Mouse (Mus musculus): Measurements from ENCODE around the gene Cdc37l1.

DNA sequence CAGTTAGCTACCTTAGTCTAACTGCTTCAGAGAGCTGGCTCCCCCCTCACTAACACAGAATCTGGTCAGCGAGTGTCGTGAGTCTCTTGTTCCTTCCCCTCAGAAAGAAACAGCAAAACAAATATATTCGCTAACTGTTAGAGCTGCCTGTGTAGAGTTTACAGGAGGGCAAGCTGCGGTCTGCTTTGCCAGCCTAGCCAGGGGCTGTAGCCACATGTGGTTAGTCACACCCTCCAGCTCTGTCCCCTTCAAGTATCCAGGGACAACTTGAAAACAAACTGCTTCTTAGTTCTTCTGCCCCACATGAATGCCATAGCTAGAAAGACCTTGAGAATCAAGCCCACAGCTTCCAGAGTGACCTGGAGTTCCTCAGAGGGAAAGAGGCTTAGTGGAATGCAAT, 48.9 kb upstream of the Cdc37l1 start:
- TF ChIP-seq EP300 (IDR thresholded peaks at IDR 0.05; ENCODE audit: low read depth) = no peak
- no peak for TF ChIP-seq CTCF (IDR thresholded peaks at IDR 0.05; ENCODE audit: low read depth)

All from heart, postnatal 0 days (tissue).